Mouse (Mus musculus): ENCODE measurements around the gene Tex2. TPM values are rescaled to one million over a fixed set of nuclear protein-coding genes. Genes with fewer than 3 reads are reported as not detected.

The Tex2 gene
- total and polyA plus RNA-seq, 3 experiments: 4.0 to 5.0 (median 4.5) TPM

GRCm38 (mm10) chr11:106463845-106464244 lies 149.4 kb downstream of the Tex2 start (continued):
- TF ChIP-seq TCF12 (IDR thresholded peaks at IDR 0.05; ENCODE audit: low read depth, low read length) (0 out of 2 replicates have a peak, but pooled peaks have one; percentile 39), TBP (conservative IDR thresholded peaks at IDR 0.05; ENCODE audit: low read depth, low read length) (no peak)

DNA sequence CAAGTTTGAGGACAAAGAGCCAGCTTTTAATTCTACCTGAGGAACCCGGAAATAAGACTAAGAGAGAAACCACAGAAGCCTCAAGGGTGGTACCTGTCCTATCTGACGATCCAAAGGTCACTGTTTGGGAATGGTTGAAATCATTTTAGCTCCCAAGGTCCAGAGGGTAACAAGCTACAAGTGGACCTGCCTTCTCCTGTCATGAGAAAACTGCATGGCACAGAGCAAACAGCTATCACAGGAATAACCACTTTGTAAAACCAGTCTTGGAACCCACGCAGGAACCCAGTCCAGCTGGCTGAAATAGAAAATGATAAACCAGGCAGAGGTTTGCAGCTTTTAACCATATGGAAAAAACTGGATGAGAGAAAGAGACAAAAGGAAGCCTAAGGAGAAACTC lies 150.9 kb downstream of the Tex2 start:
- Histone ChIP-seq H3K36me3 (replicated peaks in 1 of 2; ENCODE audit: control insufficient read depth in 1 of 2, insufficient read depth in 1 of 2, low read length in 1 of 2) (peaks cover 10 to 12% of the 10 kb centered on the region in 2 experiments), H3K9me3 (replicated peaks; ENCODE audit: low read length) (no peaks in the 10 kb centered on the region), H3K4me1 (ENCODE audit: control insufficient read depth in 1 of 2, insufficient read depth in 2 of 2) (peaks cover 2 to 66% of the 10 kb centered on the region in 2 experiments; a peak in 3 of 4 replicates), H3K27ac (ENCODE audit: insufficient read depth, low read depth) (peak overlapping the region; percentile 83; the same call in 1 of the 2 replicates), H3K27me3 (replicated peaks) (no peaks in the 10 kb centered on the region), H3K79me2 (replicated peaks; ENCODE audit: control insufficient read depth, extremely low read depth, insufficient read depth, poor library complexity, severe bottlenecking) (peaks cover 93% of the 10 kb centered on the region), H3K9ac (ENCODE audit: insufficient read depth, low read depth) (peak overlapping the region; percentile 66), H3K4me2 (ENCODE audit: insufficient read depth, low read depth, poor library complexity, severe bottlenecking) (peak overlapping the region; percentile 87), H3K4me3 (replicated peaks in 1 of 3; ENCODE audit: low read depth in 2 of 3, low read length in 2 of 3, poor library complexity in 1 of 3) (no peak overlapping the region)
- TF ChIP-seq ZNF384 (IDR thresholded peaks at IDR 0.05; ENCODE audit: low read depth, low read length) (no peak), TBP (conservative IDR thresholded peaks at IDR 0.05; ENCODE audit: low read depth, low read length) (no peak), NELFE (IDR thresholded peaks at IDR 0.05; ENCODE audit: low read depth, low read length) (no peak), TCF12 (IDR thresholded peaks at IDR 0.05; ENCODE audit: low read depth, low read length) (0 out of 2 replicates have a peak, but pooled peaks have one; percentile 14), HCFC1 (IDR thresholded peaks at IDR 0.05; ENCODE audit: low read depth, low read length) (no peak), MXI1 (IDR thresholded peaks at IDR 0.05; ENCODE audit: low read depth, low read length) (0 out of 2 replicates have a peak, but pooled peaks have one; percentile 36), SIN3A (IDR thresholded peaks at IDR 0.05; ENCODE audit: low read length) (peak; percentile 25; the same call in 1 of the 2 replicates), RCOR1 (conservative IDR thresholded peaks at IDR 0.05; ENCODE audit: low read depth, low read length) (no peak), MAX (IDR thresholded peaks at IDR 0.05; ENCODE audit: low read length) (peak; percentile 20; the same call in 1 of the 2 replicates), JUND (conservative IDR thresholded peaks at IDR 0.05; ENCODE audit: low read depth, low read length) (no peak), USF1 (IDR thresholded peaks at IDR 0.05; ENCODE audit: low read depth, low read length) (no peak), MAZ (IDR thresholded peaks at IDR 0.05; ENCODE audit: low read depth, low read length) (0 out of 2 replicates have a peak, but pooled peaks have one; percentile 25), IRF4 (IDR thresholded peaks at IDR 0.05; ENCODE audit: low read depth, low read length) (no peak), EP300 (IDR thresholded peaks at IDR 0.05; ENCODE audit: low read length) (peak; percentile 53), ELF1 (IDR thresholded peaks at IDR 0.05; ENCODE audit: low read depth, low read length) (0 out of 2 replicates have a peak, but pooled peaks have one; percentile 55), NRF1 (IDR thresholded peaks at IDR 0.05; ENCODE audit: low read depth, low read length) (no peak), POLR2A (IDR thresholded peaks at IDR 0.05; ENCODE audit: low read depth, low read length) (no peak), RAD21 (IDR thresholded peaks at IDR 0.05; ENCODE audit: low read depth, low read length) (no peak), UBTF (IDR thresholded peaks at IDR 0.05; ENCODE audit: low read depth, low read length) (no peak), CHD1 (IDR thresholded peaks at IDR 0.05; ENCODE audit: low read depth, low read length) (peak; percentile 11), CTCF (conservative IDR thresholded peaks at IDR 0.05 in 1 of 2, IDR thresholded peaks at IDR 0.05 in 1 of 2; ENCODE audit: low read depth in 2 of 2, low read length in 2 of 2) (no peak), USF2 (conservative IDR thresholded peaks at IDR 0.05; ENCODE audit: low read depth, low read length) (no peak), MYC (IDR thresholded peaks at IDR 0.05; ENCODE audit: low read depth, low read length) (0 out of 2 replicates have a peak, but pooled peaks have one; percentile 1)
- in situ Hi-C loops (cut with MboI; ENCODE audit: low pct_ligation_motif_present, low pct_unique_long_range_greater_than_20kb, low sequenced_read_pairs): no loop called here
- dilution Hi-C loops (cut with MboI; ENCODE audit: extremely low pct_ligation_motif_present, extremely low pct_unique_long_range_greater_than_20kb, low sequenced_read_pairs): no loop called here
- DNase-seq (ENCODE audit: extremely low read depth): no peak

All from CH12.LX (cell line).